Mouse (Mus musculus): Measurements from ENCODE around the gene Npsr1. TPM values are rescaled to one million over a fixed set of nuclear protein-coding genes. Genes with fewer than 3 reads are reported as not detected.

Gene Npsr1
- polyA plus RNA-seq, 1 experiment from 2014 or later = not detected

DNA sequence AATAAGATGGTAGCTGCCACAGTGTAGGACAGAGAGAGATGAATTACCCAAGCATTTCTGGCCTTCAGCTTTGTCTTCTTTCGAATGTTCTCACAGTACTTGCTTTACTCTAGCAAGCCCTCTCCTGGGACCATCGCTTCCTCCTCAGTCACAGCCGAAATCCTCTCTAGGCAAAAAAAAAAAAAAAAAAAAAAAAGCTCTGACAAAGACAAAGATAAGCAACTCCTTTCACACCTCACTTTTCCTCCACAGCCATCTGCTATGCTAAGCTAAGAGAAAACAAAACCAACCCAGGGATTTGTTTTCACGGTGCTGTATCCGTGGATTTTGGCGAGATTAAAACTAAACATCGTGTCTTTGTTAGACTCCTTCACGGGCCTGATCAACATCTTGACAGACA is 156.4 kb downstream of the Npsr1 start:
- Histone ChIP-seq H3K4me2 (no peak overlapping the region), H3K36me3 (ENCODE audit: poor library complexity, severe bottlenecking) (no peaks in the 10 kb centered on the region), H3K27ac (no peak overlapping the region), H3K9ac (no peak overlapping the region), H3K4me1 (no peaks in the 10 kb centered on the region), H3K9me3 (replicated peaks) (no peaks in the 10 kb centered on the region), H3K27me3 (no peaks in the 10 kb centered on the region), H3K4me3 (no peak overlapping the region)
- ATAC-seq = no peak
- 69% methylated on average over 8 of the region's 8 CpGs for WGBS

- no peak overlapping the region for H3K4me3 ChIP-seq
- no peaks in the 10 kb centered on the region for H3K27me3 ChIP-seq
- no peaks in the 10 kb centered on the region for H3K9me3 ChIP-seq (replicated peaks)
- H3K9ac ChIP-seq = no peak overlapping the region
- WGBS = 94% methylated on average over 2 of the region's 2 CpGs
- H3K36me3 ChIP-seq (ENCODE audit: poor library complexity, severe bottlenecking) = no peaks in the 10 kb centered on the region
- ATAC-seq = no peak
- H3K4me1 ChIP-seq = no peaks in the 10 kb centered on the region
- H3K27ac ChIP-seq = no peak overlapping the region
- H3K4me2 ChIP-seq = no peak overlapping the region
Observed at GRCm38 (mm10) chr9:24280498-24281287, 182.9 kb downstream of the Npsr1 start.

- 0 out of 2 replicates have a peak, but pooled peaks have one; percentile 45 for ATAC-seq
- peak overlapping the region; percentile 45; the same call in 1 of the 2 replicates for H3K27ac ChIP-seq
- no peaks in the 10 kb centered on the region for H3K4me1 ChIP-seq
- no peaks in the 10 kb centered on the region for H3K27me3 ChIP-seq
- WGBS = 84% methylated on average over 3 of the region's 3 CpGs
- H3K4me2 ChIP-seq = no peak overlapping the region
- no peak overlapping the region for H3K9ac ChIP-seq
- no peak overlapping the region for H3K4me3 ChIP-seq
- no peaks in the 10 kb centered on the region for H3K36me3 ChIP-seq (ENCODE audit: poor library complexity, severe bottlenecking)
- H3K9me3 ChIP-seq (replicated peaks) = no peaks in the 10 kb centered on the region
Observed at GRCm38 (mm10) chr9:24282617-24283016, 184.8 kb downstream of the Npsr1 start.

DNA sequence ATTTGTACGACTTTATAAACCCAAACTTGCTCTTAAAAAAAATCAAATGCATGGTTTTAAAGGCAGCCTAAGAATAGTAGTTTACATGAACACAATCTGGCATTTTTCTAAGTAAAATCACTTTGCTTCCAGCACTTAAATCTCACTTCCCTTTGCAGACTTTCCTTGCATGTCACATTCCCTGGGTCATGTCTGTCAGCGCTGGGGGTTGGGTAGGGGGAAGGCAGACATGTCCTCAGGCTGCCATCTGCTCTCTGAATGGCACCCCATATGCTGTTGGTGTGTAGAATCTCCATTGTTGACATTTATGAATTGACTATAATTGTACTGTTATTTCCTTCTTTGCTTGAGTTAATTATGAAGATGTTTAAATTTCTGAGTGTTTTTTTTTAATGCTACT is 185.3 kb downstream of the Npsr1 start:
- Histone ChIP-seq H3K27me3 (no peaks in the 10 kb centered on the region), H3K36me3 (ENCODE audit: poor library complexity, severe bottlenecking) (no peaks in the 10 kb centered on the region), H3K9ac (no peak overlapping the region), H3K4me1 (no peaks in the 10 kb centered on the region), H3K27ac (no peak overlapping the region), H3K4me2 (no peak overlapping the region), H3K4me3 (no peak overlapping the region), H3K9me3 (replicated peaks) (no peaks in the 10 kb centered on the region)
- peak; percentile 90 for ATAC-seq
- 74% methylated on average over 2 of the region's 2 CpGs for WGBS

DNA sequence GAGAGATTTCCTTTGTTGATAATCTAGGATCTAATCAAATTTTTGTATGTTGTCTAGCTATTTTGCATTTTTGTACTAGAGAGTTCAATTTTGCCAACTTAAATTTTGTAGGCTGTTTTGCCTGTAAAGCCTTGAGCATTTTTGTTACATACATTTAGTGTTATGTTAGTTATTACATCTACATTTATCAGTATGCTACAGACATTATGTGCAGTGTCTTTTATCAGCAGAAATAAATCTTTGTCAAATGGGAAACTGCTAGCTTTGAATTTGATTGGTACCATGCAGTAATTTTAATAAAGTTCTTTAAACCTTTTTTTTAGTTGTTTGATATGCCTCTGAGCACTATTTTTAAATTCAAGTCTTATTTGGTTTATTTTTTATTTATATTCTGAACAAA is 185.7 kb downstream of the Npsr1 start:
- ATAC-seq = no peak
- H3K9me3 ChIP-seq (replicated peaks) = no peaks in the 10 kb centered on the region
- no peak overlapping the region for H3K9ac ChIP-seq
- H3K4me2 ChIP-seq = no peak overlapping the region
- H3K4me1 ChIP-seq = no peaks in the 10 kb centered on the region
- no peaks in the 10 kb centered on the region for H3K36me3 ChIP-seq (ENCODE audit: poor library complexity, severe bottlenecking)
- no peak overlapping the region for H3K4me3 ChIP-seq
- no peaks in the 10 kb centered on the region for H3K27me3 ChIP-seq
- H3K27ac ChIP-seq = no peak overlapping the region

- Histone ChIP-seq H3K27ac (no peak overlapping the region), H3K4me1 (no peaks in the 10 kb centered on the region), H3K4me3 (no peak overlapping the region), H3K9ac (no peak overlapping the region), H3K9me3 (replicated peaks) (no peaks in the 10 kb centered on the region), H3K27me3 (no peaks in the 10 kb centered on the region), H3K4me2 (no peak overlapping the region), H3K36me3 (ENCODE audit: poor library complexity, severe bottlenecking) (no peaks in the 10 kb centered on the region)
- no peak for ATAC-seq
- 90% methylated on average over 5 of the region's 5 CpGs for WGBS
Observed at GRCm38 (mm10) chr9:24284239-24285084, 186.7 kb downstream of the Npsr1 start.

DNA sequence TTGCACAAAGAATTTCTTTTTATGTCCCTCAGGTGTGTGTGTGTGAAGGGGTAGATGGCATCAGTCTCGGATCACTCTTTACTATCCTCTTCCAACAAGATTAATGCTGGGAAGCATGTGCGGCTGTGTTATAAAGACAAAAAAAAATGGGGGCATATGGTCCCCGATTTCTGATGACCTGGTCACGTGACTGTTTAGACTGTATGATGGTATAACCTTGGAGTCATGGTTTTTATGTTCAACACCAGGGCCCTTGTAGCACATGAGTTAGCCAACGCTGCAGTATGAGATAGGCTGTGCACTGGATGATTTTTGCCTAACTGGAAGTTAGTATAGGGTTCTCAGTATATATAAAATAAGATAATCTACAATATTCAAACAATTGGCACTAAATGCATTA is 187.6 kb downstream of the Npsr1 start:
- Histone ChIP-seq H3K9ac (no peak overlapping the region), H3K4me3 (no peak overlapping the region), H3K9me3 (replicated peaks) (no peaks in the 10 kb centered on the region), H3K4me1 (no peaks in the 10 kb centered on the region), H3K4me2 (no peak overlapping the region), H3K36me3 (ENCODE audit: poor library complexity, severe bottlenecking) (no peaks in the 10 kb centered on the region), H3K27ac (no peak overlapping the region), H3K27me3 (no peaks in the 10 kb centered on the region)
- no peak for ATAC-seq
- 93% methylated on average over 5 of the region's 5 CpGs for WGBS

DNA sequence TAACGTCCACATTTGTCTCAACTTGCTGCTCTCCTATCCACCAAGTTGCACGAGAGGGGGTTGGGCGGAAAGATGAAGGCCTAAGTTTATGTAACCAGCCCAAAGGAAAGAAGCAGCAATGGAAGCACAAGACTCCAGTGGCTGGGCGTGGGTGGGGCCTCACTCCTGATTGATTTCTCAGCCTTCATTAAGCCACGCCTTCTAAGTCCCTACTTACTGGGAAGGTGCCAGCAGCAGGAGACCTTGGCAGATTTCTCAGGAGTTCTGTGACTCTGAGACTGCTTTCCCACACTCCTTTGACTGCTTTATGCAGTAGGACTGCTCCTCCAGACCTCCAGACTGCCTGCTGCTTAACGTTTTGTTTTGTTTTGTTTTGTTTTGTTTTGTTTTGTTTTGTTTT is 193.6 kb downstream of the Npsr1 start:
- Histone ChIP-seq H3K4me3 (no peak overlapping the region), H3K4me2 (no peak overlapping the region), H3K27me3 (no peaks in the 10 kb centered on the region), H3K36me3 (ENCODE audit: poor library complexity, severe bottlenecking) (no peaks in the 10 kb centered on the region), H3K4me1 (peaks cover 9% of the 10 kb centered on the region), H3K9me3 (replicated peaks) (no peaks in the 10 kb centered on the region), H3K9ac (no peak overlapping the region), H3K27ac (no peak overlapping the region)
- no peak for ATAC-seq
- WGBS = 40% methylated on average over 6 of the region's 6 CpGs

GRCm38 (mm10) chr9:24293252-24293959 is 195.6 kb downstream of the Npsr1 start:
- WGBS = 33% methylated on average over 12 of the region's 12 CpGs
- ATAC-seq = no peak
- no peaks in the 10 kb centered on the region for H3K27me3 ChIP-seq

DNA sequence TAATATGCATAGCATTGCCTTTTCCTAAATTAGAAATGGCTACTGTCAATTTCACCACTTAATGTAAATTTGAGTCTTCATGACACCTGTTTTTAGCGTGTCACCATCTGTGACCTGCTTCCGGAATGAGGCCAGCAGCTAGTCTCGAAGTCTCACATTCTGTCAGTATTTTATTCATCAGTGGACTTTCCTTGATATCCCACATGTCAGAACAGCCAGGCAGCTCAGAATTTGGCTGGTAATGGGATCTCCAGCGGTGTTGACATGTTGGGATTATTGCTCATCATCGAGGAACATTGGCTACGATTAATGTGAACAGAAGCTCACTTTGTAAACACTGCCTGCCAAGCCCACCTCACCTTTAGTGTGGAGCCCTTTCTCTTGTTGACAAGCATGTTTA is 205.1 kb downstream of the Npsr1 start:
- 83% methylated on average over 6 of the region's 6 CpGs for WGBS
- Histone ChIP-seq H3K4me1 (peaks cover 11% of the 10 kb centered on the region; the same call in 1 of the 2 replicates), H3K36me3 (ENCODE audit: poor library complexity, severe bottlenecking) (no peaks in the 10 kb centered on the region), H3K4me3 (no peak overlapping the region), H3K4me2 (no peak overlapping the region), H3K27ac (no peak overlapping the region), H3K9me3 (replicated peaks) (no peaks in the 10 kb centered on the region), H3K27me3 (no peaks in the 10 kb centered on the region), H3K9ac (no peak overlapping the region)
- no peak for ATAC-seq

More at GRCm38 (mm10) chr9:24293252-24293959, 195.6 kb downstream of the Npsr1 start:
- H3K4me1 ChIP-seq = peaks cover 9% of the 10 kb centered on the region
- no peak overlapping the region for H3K27ac ChIP-seq
- no peak overlapping the region for H3K9ac ChIP-seq
- no peaks in the 10 kb centered on the region for H3K9me3 ChIP-seq (replicated peaks)
- no peak overlapping the region for H3K4me3 ChIP-seq
- no peak overlapping the region for H3K4me2 ChIP-seq
- no peaks in the 10 kb centered on the region for H3K36me3 ChIP-seq (ENCODE audit: poor library complexity, severe bottlenecking)

DNA sequence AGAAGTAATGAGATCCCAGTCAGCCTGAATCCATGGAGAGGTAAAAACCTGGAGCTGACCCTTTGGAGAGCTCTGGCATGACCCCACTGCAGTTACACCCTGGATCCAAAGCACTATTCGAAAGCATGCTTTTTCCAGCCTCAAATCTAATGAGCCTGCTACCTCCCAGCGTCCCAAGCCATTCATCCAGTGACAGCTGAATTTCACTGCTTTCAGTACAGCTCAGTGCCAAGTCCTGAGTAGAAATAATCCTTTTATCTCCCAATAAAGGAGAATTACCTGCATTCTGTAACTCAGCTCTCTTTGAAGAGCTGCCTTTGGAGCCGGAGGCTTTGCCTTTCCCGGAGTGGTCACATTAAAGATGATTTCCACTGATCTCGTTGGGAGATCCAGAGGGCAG is 209.2 kb downstream of the Npsr1 start:
- no peak overlapping the region for H3K9ac ChIP-seq
- no peak overlapping the region for H3K4me3 ChIP-seq
- H3K4me1 ChIP-seq = peaks cover 11% of the 10 kb centered on the region; the same call in 1 of the 2 replicates
- no peaks in the 10 kb centered on the region for H3K27me3 ChIP-seq
- H3K36me3 ChIP-seq (ENCODE audit: poor library complexity, severe bottlenecking) = no peaks in the 10 kb centered on the region
- H3K9me3 ChIP-seq (replicated peaks) = no peaks in the 10 kb centered on the region
- WGBS = 4% methylated on average over 5 of the region's 5 CpGs
- H3K27ac ChIP-seq = no peak overlapping the region
- H3K4me2 ChIP-seq = no peak overlapping the region
- ATAC-seq = peak; percentile 57; the same call in 1 of the 2 replicates

DNA sequence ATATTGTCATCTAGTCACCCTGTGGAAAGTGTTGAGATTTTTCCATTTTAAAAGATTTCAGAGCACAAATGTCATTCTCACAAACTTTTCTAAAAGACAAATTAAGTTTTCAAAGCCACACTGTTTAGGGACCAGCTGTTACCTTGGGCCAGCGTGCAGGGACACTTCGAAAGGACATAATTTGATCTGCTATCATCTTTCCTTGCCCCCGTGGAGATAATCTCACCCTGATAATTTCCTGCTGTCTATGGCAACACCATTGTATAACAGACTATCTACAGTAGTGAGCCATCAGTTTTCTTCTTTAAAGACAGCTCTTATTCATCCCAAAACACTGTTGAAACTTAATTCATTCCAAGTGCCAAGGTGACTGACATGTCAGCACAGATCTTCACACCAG is 209.6 kb downstream of the Npsr1 start:
- no peaks in the 10 kb centered on the region for H3K36me3 ChIP-seq (ENCODE audit: poor library complexity, severe bottlenecking)
- WGBS = 37% methylated on average over 3 of the region's 3 CpGs
- H3K4me3 ChIP-seq = no peak overlapping the region
- no peaks in the 10 kb centered on the region for H3K9me3 ChIP-seq (replicated peaks)
- no peak overlapping the region for H3K27ac ChIP-seq
- H3K4me2 ChIP-seq = no peak overlapping the region
- ATAC-seq = no peak
- peaks cover 11% of the 10 kb centered on the region; the same call in 1 of the 2 replicates for H3K4me1 ChIP-seq
- H3K27me3 ChIP-seq = no peaks in the 10 kb centered on the region
- H3K9ac ChIP-seq = no peak overlapping the region
